Mouse (Mus musculus) limb, embryonic 12.5 days (tissue): ENCODE data around the gene Msi2. TPM values are rescaled to one million over a fixed set of nuclear protein-coding genes. Genes with fewer than 3 reads are reported as not detected.

Experiments
- ATAC-seq: fragments of 200-750 bp; cut with Nextera tagmentation; 2 replicates; pipeline ENCODE4 v1.8.0; 2017; ENCODE audit warnings: low read depth, moderate TSS enrichment; ENCODE audit not compliant: insufficient number of reproducible peaks, insufficient read depth, low FRiP score, low TSS enrichment
- H3K27ac ChIP-seq: fragments of 300-500 bp; sonication (generic); 2 replicates; pipeline ENCODE4 v1.5.1; 2016; ENCODE audit warnings: mild to moderate bottlenecking, moderate library complexity
- H3K27me3 ChIP-seq: fragments of 300-500 bp; sonication (generic); 2 replicates; pipeline ENCODE4 v1.6.1; 2016; ENCODE audit warnings: mild to moderate bottlenecking, moderate library complexity
- H3K36me3 ChIP-seq: fragments of 300-500 bp; sonication (generic); 2 replicates; pipeline ENCODE4 v1.6.1; 2016; ENCODE audit warnings: mild to moderate bottlenecking, moderate library complexity
- H3K4me1 ChIP-seq: fragments of 300-500 bp; sonication (generic); replicated peaks from 2 replicates; pipeline ENCODE4 v1.6.1; 2016
- H3K4me2 ChIP-seq: fragments of 300-500 bp; sonication (generic); 2 replicates; pipeline ENCODE4 v1.6.1; 2016; ENCODE audit warnings: mild to moderate bottlenecking, moderate library complexity
- H3K4me3 ChIP-seq: fragments of 300-500 bp; sonication (generic); replicated peaks from 2 replicates; pipeline ENCODE4 v1.5.1; 2016; ENCODE audit warnings: mild to moderate bottlenecking
- H3K9ac ChIP-seq: fragments of 300-500 bp; sonication (generic); replicated peaks from 2 replicates; pipeline ENCODE4 v1.6.1; 2016; ENCODE audit warnings: mild to moderate bottlenecking, moderate library complexity
- H3K9me3 ChIP-seq: fragments of 300-500 bp; sonication (generic); 2 replicates; pipeline ENCODE4 v1.6.1; 2016; ENCODE audit warnings: mild to moderate bottlenecking, moderate library complexity
- WGBS: fragments of 180-500 bp; shearing (Covaris S2); methylation state at CpG from one replicate; pipeline ENCODE4 v1.1.7; 2016; 5-methylcytosine and 5-hydroxymethylcytosine counted together
- polyA plus RNA-seq: library from polyadenylated mRNA; unstranded; fragments of >200 nt; fragmentation: Nextera tagmentation; extraction: Ambion mirVana; gene quantifications from 2 replicates; pipeline ENCODE4 v1.2.1, GENCODE M21; 2016

Msi2 gene
- polyA plus RNA-seq, 1 experiment from 2014 or later = 24.0 TPM

DNA sequence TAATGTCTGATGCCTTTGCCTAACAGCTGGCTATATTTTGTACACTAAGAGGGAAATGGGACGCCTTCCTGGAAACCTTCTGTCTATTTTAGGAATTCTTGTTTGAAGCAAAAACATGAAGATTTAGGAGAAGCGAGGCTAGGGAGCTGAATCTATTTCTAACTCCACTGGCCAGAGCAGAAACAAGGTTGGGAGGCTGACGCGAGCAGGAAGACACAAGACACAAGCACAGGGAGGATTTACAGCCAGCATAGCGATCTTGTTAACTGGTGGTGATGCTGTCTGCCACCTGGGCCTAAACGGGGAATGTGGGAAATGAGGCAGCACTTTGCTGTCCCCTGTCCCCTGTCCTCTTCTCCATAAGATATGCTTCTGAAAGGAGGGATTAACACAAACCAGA, 134.4 kb downstream of the Msi2 start:
- no peak overlapping the region; the same call in 1 of the 2 replicates for H3K9ac ChIP-seq
- H3K4me3 ChIP-seq = no peak overlapping the region
- no peaks in the 10 kb centered on the region for H3K27me3 ChIP-seq
- H3K36me3 ChIP-seq = 0 out of 2 replicates have a peak, but pooled peaks cover 6% of the 10 kb centered on the region
- peak overlapping the region; percentile 16; the same call in 1 of the 2 replicates for H3K4me2 ChIP-seq
- ATAC-seq = no peak
- H3K4me1 ChIP-seq = peaks cover 92% of the 10 kb centered on the region
- H3K27ac ChIP-seq = no peak overlapping the region
- H3K9me3 ChIP-seq = no peaks in the 10 kb centered on the region
- 16% methylated on average over 6 of the region's 6 CpGs for WGBS

DNA sequence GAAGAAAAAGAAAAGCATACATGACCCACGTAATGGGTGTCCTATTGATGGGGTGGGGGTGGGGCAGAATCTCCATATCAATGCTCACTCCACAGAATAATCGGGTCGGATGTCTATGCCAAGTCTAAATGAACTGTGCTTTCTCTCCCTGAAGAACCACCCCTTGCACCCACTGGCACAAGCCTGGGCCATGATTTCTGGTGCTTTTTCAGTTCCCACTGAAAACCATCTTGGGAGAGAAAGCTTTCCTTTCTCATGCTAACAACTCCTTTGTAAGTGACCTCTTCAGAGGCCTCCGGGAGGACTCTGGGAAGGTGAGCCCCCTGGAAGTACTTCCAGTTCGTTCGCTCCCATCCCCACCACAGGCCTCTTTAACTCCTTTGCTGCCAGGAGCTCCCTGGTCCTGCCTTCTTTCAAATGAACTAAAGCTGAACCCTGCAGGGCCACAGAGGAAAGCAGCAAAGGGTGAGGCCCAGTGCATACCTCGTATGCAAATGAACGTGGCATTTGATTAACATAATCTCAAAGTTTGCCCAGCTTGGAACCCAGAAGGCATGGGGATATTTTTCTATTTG, 135.0 kb downstream of the Msi2 start:
- peaks cover 91% of the 10 kb centered on the region for H3K4me1 ChIP-seq
- no peak overlapping the region for H3K4me3 ChIP-seq
- H3K9ac ChIP-seq = no peak overlapping the region
- peak overlapping the region; percentile 34 for H3K4me2 ChIP-seq
- no peaks in the 10 kb centered on the region for H3K27me3 ChIP-seq
- ATAC-seq = no peak
- H3K9me3 ChIP-seq = no peaks in the 10 kb centered on the region
- WGBS = 4% methylated on average over 8 of the region's 8 CpGs
- H3K27ac ChIP-seq = peak overlapping the region; percentile 57
- 0 out of 2 replicates have a peak, but pooled peaks cover 2% of the 10 kb centered on the region for H3K36me3 ChIP-seq

DNA sequence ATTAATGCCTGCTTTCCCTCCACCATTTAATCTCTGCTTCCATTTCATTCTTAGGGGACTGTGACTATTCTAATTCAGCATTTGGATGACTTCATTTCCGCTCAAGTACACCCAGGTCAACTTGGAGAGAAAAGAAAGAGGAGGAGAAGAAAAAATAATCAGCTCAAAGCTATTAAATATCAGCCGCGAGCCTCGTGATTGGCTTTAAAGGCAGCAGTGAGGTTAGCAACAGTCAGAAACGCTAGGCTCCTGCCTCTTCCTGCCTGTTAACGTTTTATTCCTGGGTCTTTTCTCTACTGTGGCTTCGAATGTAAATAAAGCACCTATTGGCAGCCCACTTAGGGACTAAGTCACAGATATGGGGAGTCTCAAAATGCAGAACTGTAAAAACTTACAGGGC, 135.5 kb downstream of the Msi2 start:
- H3K4me1 ChIP-seq = peaks cover 90% of the 10 kb centered on the region
- H3K36me3 ChIP-seq = peaks cover 2% of the 10 kb centered on the region; the same call in 1 of the 2 replicates
- no peaks in the 10 kb centered on the region for H3K27me3 ChIP-seq
- H3K9ac ChIP-seq = no peak overlapping the region
- ATAC-seq = no peak
- WGBS = 14% methylated on average over 7 of the region's 7 CpGs
- peak overlapping the region; percentile 57 for H3K27ac ChIP-seq
- H3K4me2 ChIP-seq = peak overlapping the region; percentile 34
- H3K9me3 ChIP-seq = no peaks in the 10 kb centered on the region
- no peak overlapping the region for H3K4me3 ChIP-seq

DNA sequence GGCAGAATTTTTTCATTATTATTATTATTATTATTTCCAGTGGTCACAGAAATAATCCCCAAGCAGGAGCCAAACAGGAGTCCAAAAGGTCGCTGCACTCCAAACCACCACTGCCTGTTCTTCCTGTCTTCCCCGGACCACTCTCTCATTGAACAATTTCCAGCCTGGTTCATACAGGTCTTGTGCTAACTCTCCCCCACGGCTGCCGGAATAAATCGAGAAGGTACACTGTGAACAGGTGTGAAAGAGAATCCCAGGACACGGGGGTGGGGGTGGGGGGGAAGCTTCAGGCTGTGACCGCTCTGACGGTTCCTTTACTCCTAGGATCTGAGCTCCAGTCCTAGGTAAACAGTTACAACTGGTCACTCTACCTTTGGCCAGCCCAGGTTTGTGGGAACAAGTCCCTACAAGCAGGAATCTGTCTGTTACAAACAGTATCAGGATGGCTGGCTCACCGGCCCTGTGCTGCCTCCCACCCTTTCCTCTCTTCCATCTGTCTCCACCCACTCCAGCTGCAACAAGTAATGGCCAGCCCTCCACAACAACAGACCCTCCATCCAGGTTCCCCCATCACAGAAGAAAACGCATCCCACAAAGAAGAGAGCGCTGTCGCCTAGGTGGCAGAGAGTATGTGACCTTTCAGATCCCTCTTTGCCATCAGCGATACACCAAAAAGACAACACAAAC, 136.1 kb downstream of the Msi2 start:
- H3K4me1 ChIP-seq = peaks cover 90% of the 10 kb centered on the region
- ATAC-seq = peak; percentile 38; the same call in 1 of the 2 replicates

DNA sequence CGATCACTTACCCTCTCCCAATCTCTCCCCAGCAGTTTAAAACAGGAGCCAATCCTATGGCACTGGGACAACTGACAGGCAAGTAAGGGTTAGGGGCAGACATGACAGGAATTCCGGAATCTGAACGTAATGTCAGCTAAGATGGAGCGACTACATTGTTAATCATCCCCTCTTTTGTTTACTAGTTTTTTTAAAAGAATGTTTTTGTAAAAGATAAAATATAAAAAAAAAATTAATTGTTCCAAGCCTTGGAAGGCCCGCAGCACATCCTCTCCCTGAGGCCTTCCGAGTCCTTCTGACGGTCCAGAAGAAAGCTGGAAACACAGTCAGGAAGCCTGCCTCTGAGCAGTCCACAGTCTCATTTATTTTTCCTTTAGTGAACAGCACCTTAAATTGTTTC, 136.9 kb downstream of the Msi2 start:
- peak overlapping the region; percentile 54 for H3K27ac ChIP-seq
- H3K4me3 ChIP-seq = no peak overlapping the region
- no peak overlapping the region for H3K4me2 ChIP-seq
- WGBS = 44% methylated on average over 7 of the region's 7 CpGs
- no peaks in the 10 kb centered on the region for H3K27me3 ChIP-seq
- H3K9ac ChIP-seq = no peak overlapping the region
- H3K4me1 ChIP-seq = peaks cover 90% of the 10 kb centered on the region
- no peaks in the 10 kb centered on the region for H3K9me3 ChIP-seq
- no peak for ATAC-seq
- H3K36me3 ChIP-seq = peaks cover 2% of the 10 kb centered on the region; the same call in 1 of the 2 replicates

More for the DNA sequence above, 136.1 kb downstream of the Msi2 start:
- 16% methylated on average over 13 of the region's 13 CpGs for WGBS
- Histone ChIP-seq H3K27ac (peak overlapping the region; percentile 57), H3K4me3 (no peak overlapping the region), H3K9me3 (no peaks in the 10 kb centered on the region), H3K4me2 (peak overlapping the region; percentile 34), H3K36me3 (peaks cover 2% of the 10 kb centered on the region; the same call in 1 of the 2 replicates), H3K27me3 (no peaks in the 10 kb centered on the region), H3K9ac (no peak overlapping the region)

DNA sequence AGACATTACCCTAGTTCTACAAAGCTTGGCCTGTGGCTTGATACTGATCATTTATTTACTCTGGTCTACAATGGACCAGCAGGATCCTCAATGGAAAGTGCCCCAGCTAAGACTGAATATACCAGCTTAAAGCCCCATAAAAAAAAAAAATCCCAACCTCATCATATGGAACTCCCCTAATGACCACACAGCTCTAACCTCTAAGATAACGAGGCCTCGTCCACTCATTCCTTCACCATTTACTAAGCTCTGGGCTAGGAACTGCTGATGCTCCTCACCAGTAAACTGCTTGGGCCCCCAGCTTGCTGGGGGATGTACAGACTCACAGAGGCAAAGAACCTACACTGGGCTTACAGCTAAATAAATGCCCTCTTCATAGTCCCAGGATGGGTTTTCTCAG, 139.6 kb downstream of the Msi2 start:
- 55% methylated on average over 2 of the region's 2 CpGs for WGBS
- H3K9me3 ChIP-seq = no peaks in the 10 kb centered on the region
- no peak overlapping the region for H3K9ac ChIP-seq
- H3K36me3 ChIP-seq = peaks cover 2% of the 10 kb centered on the region; the same call in 1 of the 2 replicates
- no peaks in the 10 kb centered on the region for H3K27me3 ChIP-seq
- ATAC-seq = no peak
- peak overlapping the region; percentile 23; the same call in 1 of the 2 replicates for H3K27ac ChIP-seq
- no peak overlapping the region for H3K4me2 ChIP-seq
- H3K4me1 ChIP-seq = peaks cover 88% of the 10 kb centered on the region
- no peak overlapping the region for H3K4me3 ChIP-seq

DNA sequence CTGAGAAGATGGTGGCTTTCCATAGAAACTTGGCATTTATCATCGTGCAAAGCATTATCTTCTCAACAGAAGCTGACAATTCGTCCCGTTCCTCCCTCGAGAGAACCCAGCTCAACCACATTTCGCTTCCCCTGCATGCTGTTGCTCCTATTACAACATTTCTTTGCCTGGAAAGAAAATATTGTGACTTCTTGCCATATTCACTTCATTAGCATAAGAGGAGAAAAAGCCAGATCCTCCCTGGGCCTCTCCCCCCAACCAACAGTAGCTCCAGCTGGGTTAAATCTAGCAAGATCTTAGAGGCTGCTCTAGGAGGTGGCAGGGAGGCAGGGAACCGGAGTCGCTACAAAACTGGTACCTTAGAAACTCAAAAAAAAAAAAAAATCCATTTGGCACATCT, 141.2 kb downstream of the Msi2 start:
- Histone ChIP-seq H3K27me3 (peaks cover 5% of the 10 kb centered on the region; the same call in 1 of the 2 replicates), H3K4me2 (no peak overlapping the region), H3K36me3 (peaks cover 2% of the 10 kb centered on the region; the same call in 1 of the 2 replicates), H3K27ac (no peak overlapping the region), H3K4me1 (peaks cover 88% of the 10 kb centered on the region), H3K4me3 (no peak overlapping the region), H3K9me3 (no peaks in the 10 kb centered on the region), H3K9ac (no peak overlapping the region)
- ATAC-seq = no peak
- 62% methylated on average over 7 of the region's 7 CpGs for WGBS

DNA sequence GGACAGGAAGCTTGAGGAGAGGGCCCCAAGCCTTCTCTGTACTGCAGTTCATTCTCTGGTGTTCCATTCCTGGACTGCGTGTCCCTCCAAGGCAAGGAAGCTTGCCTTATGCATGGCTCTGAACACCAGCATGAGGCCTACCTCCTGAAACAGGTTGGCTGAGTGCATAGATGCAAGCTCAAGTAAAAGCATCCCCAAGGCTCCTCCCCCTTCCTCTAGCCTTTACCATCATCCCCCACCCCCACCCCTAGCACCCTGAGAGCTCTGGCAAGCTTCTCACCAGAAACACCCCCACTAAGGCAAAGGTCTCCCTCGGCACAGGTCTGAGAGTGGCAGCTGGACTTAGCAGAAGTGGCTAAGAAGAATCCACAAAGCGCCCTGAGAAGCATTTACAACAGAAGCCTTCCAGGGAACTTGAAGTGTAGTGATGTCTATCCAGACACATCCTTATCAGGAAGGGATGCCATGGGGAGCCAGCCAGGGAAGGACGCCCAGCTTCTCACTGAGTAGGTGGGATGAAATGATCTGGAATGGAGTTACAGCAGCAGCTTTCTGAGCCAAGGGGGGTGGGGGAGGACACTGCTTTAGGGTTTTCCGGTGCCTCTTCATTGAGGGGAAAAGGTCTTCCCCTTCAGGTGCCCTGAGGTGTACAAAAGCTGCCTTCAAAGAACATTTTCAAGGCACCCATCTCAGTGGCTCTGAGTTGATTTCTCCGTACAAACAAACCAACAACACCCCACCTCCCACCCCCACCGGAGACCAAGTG, 141.9 kb downstream of the Msi2 start:
- Histone ChIP-seq H3K9me3 (no peaks in the 10 kb centered on the region), H3K4me2 (no peak overlapping the region), H3K9ac (no peak overlapping the region), H3K36me3 (peaks cover 2% of the 10 kb centered on the region; the same call in 1 of the 2 replicates), H3K4me3 (no peak overlapping the region), H3K27me3 (peaks cover 5% of the 10 kb centered on the region; the same call in 1 of the 2 replicates), H3K27ac (no peak overlapping the region), H3K4me1 (peaks cover 85% of the 10 kb centered on the region)
- no peak for ATAC-seq
- 65% methylated on average over 7 of the region's 7 CpGs for WGBS

DNA sequence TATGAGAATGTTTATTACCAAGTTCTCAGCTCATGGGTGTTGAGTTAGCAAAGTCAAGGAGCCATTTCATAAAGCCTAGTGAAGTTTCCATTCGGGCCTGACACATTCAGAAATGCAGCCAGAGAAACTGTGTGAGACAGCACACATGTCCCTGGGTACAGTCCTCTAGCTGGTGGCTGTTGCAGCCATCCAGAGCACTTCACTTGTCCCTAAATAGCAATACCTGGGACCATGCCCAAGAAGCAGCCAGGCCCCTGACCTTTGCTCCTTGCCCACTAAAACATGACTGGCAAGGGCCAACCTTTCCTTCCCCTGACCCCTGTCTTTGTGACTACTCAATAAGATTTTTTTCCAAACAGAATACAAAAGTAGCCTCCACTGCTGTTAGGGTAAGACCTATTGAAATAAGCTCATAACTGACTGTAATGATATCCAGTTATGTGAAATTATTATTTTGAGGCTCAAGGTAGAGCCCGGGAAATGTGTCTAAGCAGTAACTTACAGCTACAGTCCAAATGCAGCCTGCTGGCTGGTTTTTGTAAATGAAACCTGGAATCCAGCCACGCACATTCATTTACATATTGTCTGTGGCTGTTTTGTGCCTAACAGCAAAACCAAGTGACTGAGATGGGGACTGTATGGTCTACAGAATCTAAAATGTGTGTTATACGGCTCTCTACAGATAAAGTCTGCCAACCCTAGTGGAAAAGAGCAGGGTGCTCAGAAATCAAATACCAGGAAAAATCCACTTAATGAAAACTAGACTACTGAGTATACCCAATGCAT, 143.5 kb downstream of the Msi2 start:
- Histone ChIP-seq H3K36me3 (peaks cover 1% of the 10 kb centered on the region; the same call in 1 of the 2 replicates), H3K4me1 (peaks cover 84% of the 10 kb centered on the region), H3K9me3 (no peaks in the 10 kb centered on the region), H3K27ac (no peak overlapping the region), H3K27me3 (peaks cover 5% of the 10 kb centered on the region; the same call in 1 of the 2 replicates), H3K4me2 (no peak overlapping the region), H3K4me3 (no peak overlapping the region), H3K9ac (no peak overlapping the region)
- WGBS = 82% methylated on average over 4 of the region's 4 CpGs
- no peak for ATAC-seq

DNA sequence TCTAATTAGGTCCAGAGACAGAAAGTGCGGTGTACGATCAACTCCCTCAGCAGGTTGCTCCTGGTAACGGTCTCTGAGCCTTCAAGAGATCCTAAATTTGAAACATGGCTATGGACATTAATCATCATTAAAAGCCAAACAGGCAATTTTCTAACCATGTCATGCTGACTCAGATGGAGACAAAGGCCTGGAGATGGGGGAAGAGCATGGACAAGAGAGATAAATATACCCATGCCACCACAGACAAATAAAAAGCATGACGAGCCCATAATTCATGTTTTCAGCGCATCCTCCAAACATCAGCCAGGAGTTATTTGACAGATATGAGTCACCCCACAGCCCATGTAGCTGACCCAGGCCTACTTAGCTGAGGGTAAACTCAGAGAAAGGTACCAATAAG, 145.3 kb downstream of the Msi2 start:
- no peaks in the 10 kb centered on the region; the same call in 1 of the 2 replicates for H3K36me3 ChIP-seq
- peaks cover 72% of the 10 kb centered on the region for H3K4me1 ChIP-seq
- H3K4me3 ChIP-seq = no peak overlapping the region
- H3K27me3 ChIP-seq = peaks cover 5% of the 10 kb centered on the region; the same call in 1 of the 2 replicates
- no peak overlapping the region for H3K27ac ChIP-seq
- H3K4me2 ChIP-seq = no peak overlapping the region
- H3K9ac ChIP-seq = no peak overlapping the region
- no peak for ATAC-seq
- 57% methylated on average over 5 of the region's 5 CpGs for WGBS
- H3K9me3 ChIP-seq = no peaks in the 10 kb centered on the region
